ENCODE assay signal across 8 mouse cellular contexts in the genomic region with DNA sequence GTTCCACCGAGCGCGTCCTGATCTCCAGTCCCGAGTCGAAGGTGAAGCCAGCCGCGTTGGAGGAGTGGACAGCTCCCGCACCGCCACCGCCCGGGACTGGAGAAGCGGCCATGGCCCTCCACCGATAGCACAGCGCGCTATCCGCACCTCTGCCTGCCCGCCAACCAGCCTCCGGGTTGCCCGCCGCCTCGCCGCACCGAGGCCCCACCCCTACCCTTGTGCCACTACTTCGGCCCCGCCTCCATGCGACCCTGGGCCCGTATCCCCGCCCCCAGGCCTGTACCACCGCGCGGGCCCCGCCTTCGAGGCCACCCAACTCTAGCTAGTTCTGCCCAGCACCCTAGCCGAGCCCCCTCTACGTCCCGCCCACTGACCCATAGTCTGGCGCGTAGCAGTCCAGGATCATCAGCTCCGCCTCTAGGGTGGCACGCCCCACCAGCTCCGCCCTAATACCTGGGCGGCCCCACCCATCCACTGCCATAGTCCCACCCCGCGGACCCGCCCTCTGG. TPM values are rescaled to one million over a fixed set of nuclear protein-coding genes. Genes with fewer than 3 reads are reported as not detected.
DNase-seq lines count a peak whose midpoint lies in the region; ATAC-seq and TF ChIP-seq lines count a peak whose summit lies in the region.

Gene Ctnnal1, minus strand, starts transcription at position 186 of the 509 bp plus-strand sequence.

- under 1% methylated on average over 44 of the region's 45 CpGs for WGBS in heart, embryonic 10.5 days
- WGBS in kidney, embryonic 14.5 days: under 1% methylated on average over 44 of the region's 45 CpGs
- under 1% methylated on average over 41 of the region's 45 CpGs for WGBS in limb, embryonic 14.5 days
- under 1% methylated on average over 40 of the region's 45 CpGs for WGBS in midbrain, embryonic 16.5 days

- ATAC-seq in kidney, embryonic 14.5 days (ENCODE audit: low FRiP score, low TSS enrichment): peak; percentile 98
- peak; percentile 93 for ATAC-seq in limb, embryonic 14.5 days (ENCODE audit: low FRiP score, low read depth)
- peak; percentile 96 for ATAC-seq in midbrain, embryonic 16.5 days

- H3K9me3 ChIP-seq in heart, embryonic 10.5 days: no peaks in the 10 kb centered on the region
- H3K9me3 ChIP-seq in kidney, embryonic 14.5 days (ENCODE audit: control insufficient read depth, low read length): no peaks in the 10 kb centered on the region
- H3K9me3 ChIP-seq in limb, embryonic 14.5 days (ENCODE audit: control insufficient read depth, low read length): no peaks in the 10 kb centered on the region
- H3K9me3 ChIP-seq in midbrain, embryonic 16.5 days (replicated peaks; ENCODE audit: control insufficient read depth, low read length, poor library complexity, severe bottlenecking): no peaks in the 10 kb centered on the region

- no peak within 1 kb of the TSS for H3K27ac ChIP-seq in embryonic fibroblast, embryonic 13.5 days (ENCODE audit: insufficient read depth, low read length)
- H3K27ac ChIP-seq in heart, embryonic 10.5 days: peak within 1 kb of the TSS; percentile 88
- H3K27ac ChIP-seq in kidney, embryonic 14.5 days (ENCODE audit: low read depth, low read length): peak within 1 kb of the TSS; percentile 91
- peak within 1 kb of the TSS; percentile 77 for H3K27ac ChIP-seq in limb, embryonic 14.5 days (replicated peaks; ENCODE audit: low read depth, low read length)
- peak within 1 kb of the TSS; percentile 84 for H3K27ac ChIP-seq in midbrain, embryonic 16.5 days (ENCODE audit: low read length)

- peak; percentile 94 for DNase-seq in brain, adult 2 months (ENCODE audit: low read depth, low spot score)
- peak; percentile 98 for DNase-seq in heart, embryonic 10.5 days (ENCODE audit: low spot score)
- peak; percentile 85 for DNase-seq in limb, embryonic 14.5 days (ENCODE audit: low spot score)
- DNase-seq in spleen, postnatal 10 days (ENCODE audit: low spot score in 2 of 2): peak; percentile 61 to 79

- peaks cover 9% of the 10 kb centered on the region for H3K36me3 ChIP-seq in C2C12 (ENCODE audit: control insufficient read depth, insufficient read depth)
- H3K36me3 ChIP-seq in heart, embryonic 10.5 days: no peaks in the 10 kb centered on the region
- no peaks in the 10 kb centered on the region for H3K36me3 ChIP-seq in kidney, embryonic 14.5 days (ENCODE audit: control insufficient read depth, insufficient read depth, low read length)
- H3K36me3 ChIP-seq in limb, embryonic 14.5 days (ENCODE audit: control insufficient read depth, insufficient read depth, low read length): no peaks in the 10 kb centered on the region
- no peaks in the 10 kb centered on the region for H3K36me3 ChIP-seq in midbrain, embryonic 16.5 days (ENCODE audit: control insufficient read depth, insufficient read depth, low read length)

- H3ac ChIP-seq in C2C12 (ENCODE audit: control insufficient read depth, insufficient read length, low read depth): peak within 1 kb of the TSS; percentile 73

- H3K4me1 ChIP-seq in embryonic fibroblast, embryonic 13.5 days (ENCODE audit: control insufficient read depth, insufficient read depth, low read length): peaks cover 4% of the 10 kb centered on the region; the same call in 1 of the 2 replicates
- H3K4me1 ChIP-seq in heart, embryonic 10.5 days: peaks cover 19% of the 10 kb centered on the region
- peaks cover 23% of the 10 kb centered on the region for H3K4me1 ChIP-seq in kidney, embryonic 14.5 days (ENCODE audit: control insufficient read depth, insufficient read depth, low read length)
- H3K4me1 ChIP-seq in limb, embryonic 14.5 days (ENCODE audit: control insufficient read depth, insufficient read depth, low read length): peaks cover 9% of the 10 kb centered on the region; the same call in 1 of the 2 replicates
- peaks cover 17% of the 10 kb centered on the region for H3K4me1 ChIP-seq in midbrain, embryonic 16.5 days (ENCODE audit: control insufficient read depth, insufficient read depth, low read length)

- no peak for TF ChIP-seq CTCF in C2C12 (IDR thresholded peaks at IDR 0.05; ENCODE audit: control insufficient read depth, insufficient read depth, insufficient read length)
- TF ChIP-seq CTCF in embryonic fibroblast, embryonic 13.5 days (IDR thresholded peaks at IDR 0.05; ENCODE audit: borderline replicate concordance, insufficient read depth, low read length): no peak

- H3K4me2 ChIP-seq in kidney, embryonic 14.5 days (replicated peaks; ENCODE audit: low read depth, low read length): peak within 1 kb of the TSS; percentile 86
- H3K4me2 ChIP-seq in limb, embryonic 14.5 days (replicated peaks; ENCODE audit: low read depth, low read length, severe bottlenecking): peak within 1 kb of the TSS; percentile 80
- H3K4me2 ChIP-seq in midbrain, embryonic 16.5 days (ENCODE audit: low read length): peak within 1 kb of the TSS; percentile 87

- no peaks in the 10 kb centered on the region for H3K27me3 ChIP-seq in C2C12 (ENCODE audit: control insufficient read depth, insufficient read depth, insufficient read length)
- no peaks in the 10 kb centered on the region for H3K27me3 ChIP-seq in heart, embryonic 10.5 days (ENCODE audit: insufficient read depth, poor library complexity, severe bottlenecking)
- no peaks in the 10 kb centered on the region for H3K27me3 ChIP-seq in kidney, embryonic 14.5 days (ENCODE audit: control insufficient read depth, insufficient read depth, low read length)
- H3K27me3 ChIP-seq in limb, embryonic 14.5 days (ENCODE audit: control insufficient read depth, insufficient read depth, low read length): no peaks in the 10 kb centered on the region
- H3K27me3 ChIP-seq in midbrain, embryonic 16.5 days (ENCODE audit: control insufficient read depth, insufficient read depth, low read depth, low read length): no peaks in the 10 kb centered on the region

- H3K79me2 ChIP-seq in C2C12 (ENCODE audit: control insufficient read depth, insufficient read depth): peaks cover 44% of the 10 kb centered on the region

- H3K79me3 ChIP-seq in C2C12 (ENCODE audit: low read depth): peaks cover 34% of the 10 kb centered on the region

- peak; percentile 52 for TF ChIP-seq POLR2A in embryonic fibroblast, embryonic 13.5 days (IDR thresholded peaks at IDR 0.05; ENCODE audit: low read depth, low read length)
- 0 out of 2 replicates have a peak, but pooled peaks have one; percentile 37 for TF ChIP-seq POLR2A in limb, embryonic 14.5 days (IDR thresholded peaks at IDR 0.05; ENCODE audit: borderline replicate concordance, extremely low read depth, insufficient read depth, insufficient read length)

- peak within 1 kb of the TSS; percentile 72 for H3K4me3 ChIP-seq in C2C12 (ENCODE audit: insufficient read depth, poor library complexity, severe bottlenecking)
- peak within 1 kb of the TSS; percentile 64 for H3K4me3 ChIP-seq in embryonic fibroblast, embryonic 13.5 days (ENCODE audit: insufficient read depth, low read length)
- H3K4me3 ChIP-seq in heart, embryonic 10.5 days: peak within 1 kb of the TSS; percentile 85
- peak within 1 kb of the TSS; percentile 85 for H3K4me3 ChIP-seq in kidney, embryonic 14.5 days (ENCODE audit: low read length)
- H3K4me3 ChIP-seq in limb, embryonic 14.5 days (replicated peaks; ENCODE audit: low read length): peak within 1 kb of the TSS; percentile 78
- peak within 1 kb of the TSS; percentile 89 for H3K4me3 ChIP-seq in midbrain, embryonic 16.5 days (ENCODE audit: low read depth, low read length)

- peak within 1 kb of the TSS; percentile 81 for H3K9ac ChIP-seq in kidney, embryonic 14.5 days (ENCODE audit: low read depth, low read length)
- peak within 1 kb of the TSS; percentile 82 for H3K9ac ChIP-seq in limb, embryonic 14.5 days (ENCODE audit: low read depth, low read length, severe bottlenecking)
- H3K9ac ChIP-seq in midbrain, embryonic 16.5 days (ENCODE audit: low read depth, low read length): peak within 1 kb of the TSS; percentile 95

TF ChIP-seq in C2C12, 6 proteins besides CTCF, POLR2A, EP300 and RAD21:
- TF ChIP-seq USF1 (IDR thresholded peaks at IDR 0.05; ENCODE audit: low read depth) (no peak), MYOD1 (IDR thresholded peaks at IDR 0.05; ENCODE audit: control insufficient read depth, insufficient read length, low read depth) (no peak), FOSL1 (IDR thresholded peaks at IDR 0.05; ENCODE audit: insufficient read depth, low read length, poor library complexity, severe bottlenecking) (no peak), MAX (IDR thresholded peaks at IDR 0.05) (no peak), MYOG (IDR thresholded peaks at IDR 0.05; ENCODE audit: control insufficient read depth, extremely low read depth, insufficient read length) (no peak), CEBPB (IDR thresholded peaks at IDR 0.05; ENCODE audit: low read depth) (no peak)

RNA-seq across cellular contexts. Expression of gene Ctnnal1, which starts in this region (rescaled TPM):
- 15.5 TPM for polyA plus RNA-seq in C2C12 (2012; fragmentation: generic; extraction: Trizol)
- 5.6 and 10.4 TPM in 2 replicates for polyA plus RNA-seq in embryonic fibroblast, embryonic 13.5 days (2011; ENCODE audit: insufficient read length, low read depth, missing spikeins)
- polyA plus RNA-seq in heart, embryonic 10.5 days (2016; fragmentation: Nextera tagmentation; extraction: Ambion mirVana): 18.2 and 23.2 TPM in 2 replicates
- 24.5 and 44.8 TPM in 2 replicates for polyA plus RNA-seq in kidney, embryonic 14.5 days (2014; fragmentation: Nextera tagmentation; extraction: Ambion mirVana)
- polyA plus RNA-seq in limb, embryonic 14.5 days (2012; rRNA removed): 21.0 and 25.8 TPM in 2 replicates
- 28.4 and 29.5 TPM in 2 replicates for polyA plus RNA-seq in limb, embryonic 14.5 days (2014; fragmentation: Nextera tagmentation; extraction: Ambion mirVana)
- polyA plus RNA-seq in midbrain, embryonic 16.5 days (2015; fragmentation: Nextera tagmentation; extraction: Ambion mirVana): 12.7 and 14.5 TPM in 2 replicates
